Mouse (Mus musculus) neural tube, embryonic 11.5 days (tissue): Measurements from ENCODE around the gene Lat2. TPM values are rescaled to one million over a fixed set of nuclear protein-coding genes. Genes with fewer than 3 reads are reported as not detected.

Experiments
- ATAC-seq: fragments of 200-750 bp; cut with Nextera tagmentation; 2 replicates; pipeline ENCODE4 v1.8.0; 2017; ENCODE audit warnings: moderate number of reproducible peaks, mild to moderate bottlenecking, moderate TSS enrichment, moderate library complexity; ENCODE audit not compliant: insufficient read depth, low FRiP score, low TSS enrichment
- DNase-seq: peaks from one replicate; pipeline ENCODE4 v3.0.0-alpha.2; 2015; ENCODE audit warnings: low spot score
- H3K27ac ChIP-seq: fragments of 300-500 bp; sonication (generic); 2 replicates; pipeline ENCODE4 v1.5.1; 2014; ENCODE audit warnings: low read depth, mild to moderate bottlenecking, low read length
- H3K27me3 ChIP-seq: fragments of 300-500 bp; sonication (generic); 2 replicates; pipeline ENCODE4 v1.6.1; 2014; ENCODE audit warnings: mild to moderate bottlenecking, low read length, mixed read lengths; ENCODE audit not compliant: control insufficient read depth, insufficient read depth
- H3K36me3 ChIP-seq: fragments of 300-500 bp; sonication (generic); 2 replicates; pipeline ENCODE4 v1.6.1; 2014; ENCODE audit warnings: mild to moderate bottlenecking, low read length, moderate library complexity, mixed read lengths; ENCODE audit not compliant: control insufficient read depth, insufficient read depth
- H3K4me1 ChIP-seq: fragments of 300-500 bp; sonication (generic); 2 replicates; pipeline ENCODE4 v1.6.1; 2014; ENCODE audit warnings: low read length, mixed read lengths; ENCODE audit not compliant: control insufficient read depth, insufficient read depth
- H3K4me2 ChIP-seq: fragments of 300-500 bp; sonication (generic); 2 replicates; pipeline ENCODE4 v1.6.1; 2014; ENCODE audit warnings: low read depth, mild to moderate bottlenecking, moderate library complexity
- H3K4me3 ChIP-seq: fragments of 300-500 bp; sonication (generic); 2 replicates; pipeline ENCODE4 v1.5.1; 2014; ENCODE audit warnings: low read depth, low read length
- H3K9ac ChIP-seq: fragments of 300-500 bp; sonication (generic); 2 replicates; pipeline ENCODE4 v1.6.1; 2014; ENCODE audit warnings: mild to moderate bottlenecking, low read length
- H3K9me3 ChIP-seq: fragments of 300-500 bp; sonication (generic); 2 replicates; pipeline ENCODE4 v1.6.1; 2016; ENCODE audit warnings: low read length; ENCODE audit not compliant: control insufficient read depth
- WGBS: fragments of 180-500 bp; shearing (Covaris S2); extraction: QIAGEN DNeasy Blood & Tissue Kit; methylation state at CpG from one replicate; pipeline ENCODE4 v1.1.7; 2014; 5-methylcytosine and 5-hydroxymethylcytosine counted together
- polyA plus RNA-seq: library from polyadenylated mRNA; unstranded; fragments of >200 nt; fragmentation: Nextera tagmentation; extraction: Ambion mirVana; gene quantifications from 2 replicates; pipeline ENCODE4 v1.2.1, GENCODE M21; 2014

The Lat2 gene
- polyA plus RNA-seq, 1 experiment from 2014 or later = 1.4 TPM

DNA sequence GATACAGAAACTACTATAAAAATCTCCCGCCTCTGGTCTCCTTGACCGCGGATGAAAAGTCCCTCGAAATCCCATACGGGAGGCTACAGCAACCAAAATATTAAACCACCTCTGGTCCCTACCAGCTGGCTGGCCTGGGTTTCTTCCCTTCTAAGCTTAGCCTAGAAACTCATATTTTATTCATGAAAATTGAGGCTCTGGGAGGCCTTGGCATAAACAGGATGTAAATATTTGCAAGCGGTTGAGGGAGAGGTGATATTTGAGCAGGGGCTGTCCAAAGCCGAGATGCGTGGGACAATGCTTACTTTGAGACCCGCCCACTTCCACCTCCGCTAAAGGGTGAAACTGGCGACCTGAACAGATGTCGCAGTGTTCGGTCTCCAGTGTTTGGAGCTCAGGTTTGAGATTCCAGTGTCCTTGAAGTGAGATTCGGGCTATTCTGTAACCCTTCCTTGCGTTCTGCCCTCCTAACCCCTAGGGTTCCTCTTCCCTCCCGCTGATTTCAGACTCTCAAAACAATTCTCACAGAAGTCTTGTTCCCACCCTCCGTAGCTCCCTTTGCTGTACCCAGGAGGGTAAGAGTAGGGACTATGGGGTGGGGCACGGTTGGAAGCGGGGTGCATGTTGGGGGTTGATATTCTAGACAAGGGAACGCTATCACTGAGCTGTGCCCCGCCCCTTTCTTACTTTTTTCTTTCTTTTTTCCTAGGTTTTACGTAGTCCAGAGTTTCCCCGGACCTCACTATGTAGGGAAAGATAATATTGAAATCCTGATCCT is 42.9 kb downstream of the Lat2 start:
- H3K4me3 ChIP-seq = peak overlapping the region; percentile 43
- no peak overlapping the region for H3K27ac ChIP-seq
- H3K4me2 ChIP-seq = peak overlapping the region; percentile 72
- peak overlapping the region; percentile 58 for H3K9ac ChIP-seq
- H3K4me1 ChIP-seq = peaks cover 4% of the 10 kb centered on the region; the same call in 1 of the 2 replicates
- H3K9me3 ChIP-seq = no peaks in the 10 kb centered on the region
- DNase-seq (peak; percentile 71), ATAC-seq (peak; percentile 35; the same call in 1 of the 2 replicates)
- no peaks in the 10 kb centered on the region for H3K36me3 ChIP-seq
- no peaks in the 10 kb centered on the region for H3K27me3 ChIP-seq
- 2% methylated on average over 23 of the region's 23 CpGs for WGBS

DNA sequence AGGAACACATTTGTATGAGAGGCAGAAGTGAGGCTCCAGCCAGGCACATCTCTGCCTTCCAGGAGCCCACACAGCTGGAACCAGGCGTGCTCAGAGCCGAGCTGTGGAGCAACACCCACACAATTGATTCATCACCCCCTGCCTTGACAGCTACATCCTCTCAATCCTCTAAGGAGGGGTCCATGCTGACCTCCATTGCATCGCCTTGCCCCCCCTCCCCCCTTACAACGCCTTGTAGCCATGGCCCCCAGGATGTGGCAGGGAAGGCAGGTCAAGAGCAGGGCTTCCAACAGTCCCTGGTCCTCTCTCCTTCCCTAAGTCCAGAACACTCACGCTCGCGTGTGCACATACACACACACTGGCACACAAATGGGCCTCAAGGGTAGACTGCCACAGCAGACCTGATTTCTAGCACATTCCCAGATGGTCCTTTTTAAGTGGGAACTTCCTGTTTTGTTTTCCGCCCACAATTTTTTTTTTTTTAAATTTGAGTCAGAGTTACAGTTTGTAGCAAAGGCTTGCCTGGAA is 45.8 kb downstream of the Lat2 start:
- DNase-seq = no peak
- Histone ChIP-seq H3K27ac (no peak overlapping the region), H3K4me3 (no peak overlapping the region), H3K36me3 (no peaks in the 10 kb centered on the region), H3K9me3 (no peaks in the 10 kb centered on the region), H3K27me3 (no peaks in the 10 kb centered on the region), H3K4me2 (no peak overlapping the region), H3K4me1 (peaks cover 4% of the 10 kb centered on the region; the same call in 1 of the 2 replicates), H3K9ac (no peak overlapping the region)
- no peak for ATAC-seq
- WGBS = 63% methylated on average over 8 of the region's 8 CpGs

DNA sequence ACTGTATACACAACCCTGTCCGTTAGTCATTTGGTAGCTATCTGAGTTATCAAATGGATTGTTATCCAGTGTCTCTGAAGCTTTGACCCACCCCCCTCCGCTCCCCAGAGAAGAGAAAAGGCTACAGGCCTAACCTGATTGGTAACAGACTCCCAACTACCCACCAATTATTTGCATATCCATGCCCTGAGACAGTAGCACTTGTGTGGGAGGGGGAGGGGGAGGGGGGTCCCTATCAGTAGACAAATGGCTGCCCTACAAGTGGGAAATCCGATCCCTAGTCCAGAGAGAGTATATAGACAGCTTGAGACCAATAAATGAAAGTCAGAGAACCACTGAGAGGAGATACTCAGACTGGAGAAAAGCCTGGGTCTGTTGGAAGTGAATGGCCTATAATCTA is 46.8 kb downstream of the Lat2 start:
- no peak for DNase-seq
- H3K36me3 ChIP-seq = no peaks in the 10 kb centered on the region
- ATAC-seq = no peak
- H3K4me2 ChIP-seq = no peak overlapping the region
- H3K4me3 ChIP-seq = no peak overlapping the region
- no peaks in the 10 kb centered on the region for H3K9me3 ChIP-seq
- no peak overlapping the region for H3K27ac ChIP-seq
- no peaks in the 10 kb centered on the region for H3K27me3 ChIP-seq
- 66% methylated on average over 3 of the region's 3 CpGs for WGBS
- H3K9ac ChIP-seq = no peak overlapping the region
- H3K4me1 ChIP-seq = peaks cover 4% of the 10 kb centered on the region; the same call in 1 of the 2 replicates

DNA sequence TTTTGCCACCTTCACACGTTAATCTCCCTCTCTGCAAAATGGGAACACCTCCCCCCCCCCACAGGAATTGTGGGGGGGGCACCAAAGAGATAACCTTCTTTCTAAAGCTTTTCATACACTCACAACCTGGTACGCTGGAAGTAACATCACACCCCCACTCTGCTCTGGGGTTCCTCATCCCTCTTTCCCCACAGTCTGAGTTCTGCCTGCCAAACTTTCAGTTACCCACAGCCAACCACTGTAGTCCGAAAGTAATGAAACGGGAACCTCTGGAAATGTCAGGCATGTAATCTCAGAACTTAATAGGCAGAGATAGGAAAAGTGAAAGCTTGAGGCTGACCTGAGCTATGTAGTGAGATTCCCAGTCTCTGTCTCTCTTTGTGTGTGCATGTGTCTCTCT is 47.4 kb downstream of the Lat2 start:
- DNase-seq (no peak), ATAC-seq (no peak)
- H3K4me2 ChIP-seq = no peak overlapping the region
- H3K36me3 ChIP-seq = no peaks in the 10 kb centered on the region
- 86% methylated on average over 4 of the region's 4 CpGs for WGBS
- H3K9ac ChIP-seq = no peak overlapping the region
- H3K27me3 ChIP-seq = no peaks in the 10 kb centered on the region
- no peaks in the 10 kb centered on the region for H3K9me3 ChIP-seq
- H3K4me3 ChIP-seq = no peak overlapping the region
- H3K4me1 ChIP-seq = peaks cover 2% of the 10 kb centered on the region; the same call in 1 of the 2 replicates
- no peak overlapping the region for H3K27ac ChIP-seq

DNA sequence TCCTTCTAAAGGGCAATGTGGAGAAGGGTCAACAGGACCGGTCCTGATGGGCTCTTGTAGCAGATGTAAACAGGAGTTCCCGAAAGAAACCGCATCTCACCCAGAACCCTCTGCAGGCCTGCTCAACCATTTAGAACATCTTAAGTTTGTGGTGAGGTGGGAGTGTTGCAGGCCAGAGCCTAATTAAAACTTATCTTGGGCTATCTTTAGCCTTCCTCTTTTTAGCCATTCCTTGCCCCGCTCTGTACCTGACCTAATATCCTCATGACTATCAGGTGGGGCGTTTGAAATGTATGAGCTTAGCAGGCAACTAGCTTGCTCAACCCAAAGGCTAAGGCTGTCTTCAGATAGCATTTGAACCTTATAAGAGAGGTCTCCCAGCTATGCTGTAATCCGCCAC is 49.1 kb downstream of the Lat2 start:
- WGBS = 92% methylated on average over 6 of the region's 6 CpGs
- Histone ChIP-seq H3K36me3 (no peaks in the 10 kb centered on the region), H3K27me3 (no peaks in the 10 kb centered on the region), H3K4me2 (no peak overlapping the region), H3K9ac (no peak overlapping the region), H3K27ac (no peak overlapping the region), H3K4me3 (no peak overlapping the region), H3K4me1 (no peaks in the 10 kb centered on the region), H3K9me3 (no peaks in the 10 kb centered on the region)
- DNase-seq (no peak), ATAC-seq (no peak)

DNA sequence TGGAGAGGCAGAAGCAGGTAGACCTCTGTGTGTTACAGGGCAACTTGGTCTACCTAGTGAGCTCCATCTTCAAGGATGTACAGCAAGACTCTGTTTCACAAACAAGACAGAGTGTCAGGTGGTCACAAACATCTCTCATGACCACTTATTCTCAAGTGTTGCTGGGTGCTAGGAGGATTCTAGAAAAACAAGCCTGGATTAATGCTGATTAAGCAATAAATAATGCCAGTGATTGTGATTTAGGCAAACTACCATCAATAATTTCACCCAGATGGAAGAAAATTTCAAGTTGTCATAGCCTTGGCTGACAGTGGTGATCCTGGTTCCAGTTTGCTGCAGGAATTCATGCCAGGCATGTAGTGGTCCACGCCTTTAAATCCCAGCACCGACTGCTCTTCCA is 50.6 kb downstream of the Lat2 start:
- DNase-seq = no peak
- Histone ChIP-seq H3K4me2 (no peak overlapping the region), H3K9ac (no peak overlapping the region), H3K9me3 (no peaks in the 10 kb centered on the region), H3K4me3 (no peak overlapping the region), H3K36me3 (no peaks in the 10 kb centered on the region), H3K4me1 (no peaks in the 10 kb centered on the region), H3K27ac (no peak overlapping the region), H3K27me3 (no peaks in the 10 kb centered on the region)
- ATAC-seq = no peak
- WGBS = 99% methylated on average over 2 of the region's 2 CpGs

DNA sequence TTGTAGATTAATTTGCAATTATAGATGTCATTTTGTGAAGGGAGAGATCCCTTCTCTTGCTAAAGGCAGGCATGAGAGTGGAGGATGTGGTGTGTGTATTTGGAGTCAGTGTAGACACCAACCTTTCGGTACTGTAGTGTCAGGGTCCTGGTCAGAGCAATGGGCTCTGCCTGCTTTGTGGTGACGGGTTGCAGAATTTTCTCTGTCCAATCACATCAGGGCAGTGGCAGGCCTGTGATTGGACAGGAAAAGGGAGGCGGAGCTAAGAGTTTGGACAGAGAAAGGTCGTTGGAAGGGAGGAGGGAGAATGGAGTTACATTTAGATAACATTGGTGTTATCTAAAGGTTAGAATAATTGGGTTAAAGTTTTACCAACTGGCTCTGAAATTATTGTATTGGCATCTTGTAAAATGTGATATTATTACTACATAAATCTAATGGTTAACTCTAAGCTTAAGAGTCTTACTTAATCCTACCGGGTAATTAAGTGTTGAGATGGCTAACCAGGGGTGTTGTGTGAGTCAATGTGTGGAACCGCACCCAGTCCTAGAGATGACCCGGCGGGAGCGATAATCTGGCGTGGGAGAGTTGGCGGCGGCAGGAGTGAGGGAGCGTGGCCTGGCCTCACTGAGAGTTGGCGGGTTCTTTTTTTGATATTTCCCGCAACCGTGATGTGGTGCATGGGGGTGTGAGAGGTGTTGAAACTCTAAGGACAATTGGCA is 54.2 kb downstream of the Lat2 start:
- no peak overlapping the region for H3K4me3 ChIP-seq
- 78% methylated on average over 16 of the region's 16 CpGs for WGBS
- H3K9ac ChIP-seq = no peak overlapping the region
- no peaks in the 10 kb centered on the region for H3K36me3 ChIP-seq
- H3K27ac ChIP-seq = no peak overlapping the region
- ATAC-seq (no peak), DNase-seq (no peak)
- peaks cover 5% of the 10 kb centered on the region for H3K4me1 ChIP-seq
- H3K4me2 ChIP-seq = no peak overlapping the region
- H3K9me3 ChIP-seq = no peaks in the 10 kb centered on the region
- no peaks in the 10 kb centered on the region for H3K27me3 ChIP-seq

DNA sequence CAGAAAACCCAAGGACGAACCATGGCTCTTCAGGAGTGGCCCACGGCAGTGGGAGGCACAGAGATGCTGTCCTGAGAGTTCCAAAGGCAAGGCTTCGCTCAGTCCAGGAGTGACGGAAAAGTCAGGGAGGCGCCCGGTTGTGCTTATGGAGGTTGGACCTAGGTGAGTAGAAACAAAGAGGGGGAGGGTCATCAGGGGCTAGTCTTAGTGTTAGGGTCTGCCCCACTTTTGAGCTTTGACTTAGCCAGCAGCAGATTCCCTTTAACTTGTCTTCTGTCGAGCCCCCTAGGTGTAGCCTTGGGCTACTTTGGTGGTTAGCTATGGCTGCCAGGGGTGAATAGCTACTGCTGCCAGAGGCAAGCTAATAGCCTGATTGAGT is 54.8 kb downstream of the Lat2 start, which contains the start of gene Syna:
Gene Syna (minus strand): TSS at position 101 of the 379 bp plus-strand sequence.
- Histone ChIP-seq H3K27ac (no peak within 1 kb of the TSS), H3K4me2 (no peak within 1 kb of the TSS), H3K4me3 (no peak within 1 kb of the TSS), H3K9me3 (no peaks in the 10 kb centered on the region), H3K4me1 (peaks cover 9% of the 10 kb centered on the region), H3K27me3 (no peaks in the 10 kb centered on the region), H3K36me3 (no peaks in the 10 kb centered on the region), H3K9ac (no peak within 1 kb of the TSS)
- WGBS = 90% methylated on average over 7 of the region's 7 CpGs
- ATAC-seq (no peak), DNase-seq (no peak)
